ENCODE assay signal across 29 mouse cellular contexts in the genomic region with DNA sequence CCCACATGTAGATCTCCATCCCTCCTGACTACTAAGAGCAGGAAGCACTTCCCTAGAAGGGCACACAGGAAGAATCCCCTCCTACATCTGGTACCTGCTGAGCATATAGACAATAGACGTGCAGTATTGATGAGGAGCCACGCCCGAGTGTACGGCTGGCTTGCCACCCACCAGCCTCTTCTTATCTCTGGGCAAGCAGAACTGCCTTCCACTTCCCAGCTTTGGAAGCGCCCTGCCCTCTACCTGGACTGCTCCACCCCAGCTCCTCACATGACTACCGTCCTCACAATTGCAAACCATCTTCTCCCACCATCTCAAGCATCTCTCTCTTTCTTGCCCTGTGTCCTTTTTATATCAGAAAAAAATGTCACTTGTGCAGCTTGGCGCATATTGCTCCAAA. TPM values are rescaled to one million over a fixed set of nuclear protein-coding genes. Genes with fewer than 3 reads are reported as not detected.
DNase-seq lines count a peak whose midpoint lies in the region; ATAC-seq and TF ChIP-seq lines count a peak whose summit lies in the region.
"Had no signal": no experiment of that assay in that cellular context is flagged by ENCODE, and none has a peak within 500 bp of the region (broad histone marks: within the 10 kb centered on the region; RNA-seq: fewer than 3 reads in every experiment).

No protein-coding gene starts in this region.

- intact Hi-C loops in left cerebral cortex, adult 2 months (cut with DNase I): no loop called here

- H3K4me3 ChIP-seq in left cerebral cortex, adult 2 months: no peak overlapping the region
- no peak overlapping the region for H3K4me3 ChIP-seq in liver, embryonic 15.5 days (replicated peaks)
- H3K4me3 ChIP-seq in forebrain, embryonic 15.5 days: no peak overlapping the region
- H3K4me3 ChIP-seq in layer of hippocampus, adult 2 months: no peak overlapping the region
- H3K4me3 ChIP-seq: embryonic facial prominence, embryonic 12.5 days; embryonic facial prominence, embryonic 15.5 days; forebrain, embryonic 12.5 days; heart, adult 2 months; heart, embryonic 10.5 days; heart, embryonic 13.5 days had no signal

- no peak overlapping the region for H3K4me2 ChIP-seq in liver, embryonic 15.5 days
- H3K4me2 ChIP-seq in forebrain, embryonic 15.5 days (replicated peaks): no peak overlapping the region
- H3K4me2 ChIP-seq: embryonic facial prominence, embryonic 12.5 days; embryonic facial prominence, embryonic 15.5 days; forebrain, embryonic 12.5 days; heart, embryonic 13.5 days; hindbrain, embryonic 14.5 days had no signal

- TF ChIP-seq CTCF in left cerebral cortex, adult 2 months (IDR thresholded peaks at IDR 0.05): no peak
- no peak for TF ChIP-seq CTCF in layer of hippocampus, adult 2 months (conservative IDR thresholded peaks at IDR 0.05)

- H3K9ac ChIP-seq in liver, embryonic 15.5 days: no peak overlapping the region
- H3K9ac ChIP-seq in forebrain, embryonic 15.5 days (replicated peaks): no peak overlapping the region
- H3K9ac ChIP-seq: embryonic facial prominence, embryonic 12.5 days; embryonic facial prominence, embryonic 15.5 days; forebrain, embryonic 12.5 days; heart, embryonic 13.5 days; hindbrain, embryonic 14.5 days had no signal

- no peaks in the 10 kb centered on the region for H3K27me3 ChIP-seq in liver, embryonic 15.5 days
- H3K27me3 ChIP-seq in forebrain, embryonic 15.5 days: no peaks in the 10 kb centered on the region
- H3K27me3 ChIP-seq: CH12.LX; embryonic facial prominence, embryonic 12.5 days; embryonic facial prominence, embryonic 15.5 days; forebrain, embryonic 12.5 days; heart, embryonic 13.5 days; Patski had no signal

- WGBS in liver, embryonic 15.5 days (ENCODE audit: insufficient replicate concordance): 39% methylated on average over 7 of the region's 7 CpGs
- 89% methylated on average over 7 of the region's 7 CpGs for WGBS in forebrain, embryonic 15.5 days

- DNase-seq in left cerebral cortex, adult 2 months (ENCODE audit: extremely low spot score in 1 of 2, low spot score in 2 of 2): no peak
- no peak for DNase-seq in left cerebral cortex, adult 18-20 months (ENCODE audit: low spot score in 2 of 2)
- peak; percentile 16 for DNase-seq in c-Kit-positive CD71-positive TER-119-negative erythroid progenitor cells, embryonic 14.5 days (ENCODE audit: low read depth)
- DNase-seq in layer of hippocampus, adult 2 months (ENCODE audit: low spot score in 2 of 2): no peak
- DNase-seq in kidney, postnatal 10 days: no peak
- DNase-seq: adrenal gland, postnatal 10 days; adrenal gland, postnatal 36 days; B cell, adult 2 months; cerebellum, adult 11-12 months; cerebellum, adult 9-10 months; cerebellum, postnatal 14 days; gastrocnemius, postnatal 10 days; gastrocnemius, postnatal 36 days; heart, adult 2 months; heart, postnatal 14 days; heart, postnatal 4 days had no signal

- ATAC-seq in erythroid progenitor cell, adult 5-6 weeks (replicated peaks; ENCODE audit: low FRiP score, poor library complexity, severe bottlenecking): peak; percentile 82
- ATAC-seq in liver, embryonic 15.5 days (ENCODE audit: insufficient read depth): peak; percentile 67; the same call in 1 of the 2 replicates
- no peak for ATAC-seq in forebrain, embryonic 15.5 days (replicated peaks)
- ATAC-seq: forebrain, embryonic 16.5 days; hindbrain, postnatal 0 days; Patski had no signal

- 0 out of 2 replicates have a peak overlapping the region, but pooled peaks have one; percentile 7 for H3K27ac ChIP-seq in left cerebral cortex, adult 2 months
- no peak overlapping the region for H3K27ac ChIP-seq in liver, embryonic 15.5 days (replicated peaks)
- H3K27ac ChIP-seq in forebrain, embryonic 15.5 days (replicated peaks): no peak overlapping the region
- no peak overlapping the region; the same call in 1 of the 2 replicates for H3K27ac ChIP-seq in layer of hippocampus, adult 2 months
- H3K27ac ChIP-seq: embryonic facial prominence, embryonic 12.5 days; embryonic facial prominence, embryonic 15.5 days; forebrain, embryonic 12.5 days; heart, adult 2 months; heart, embryonic 10.5 days; heart, embryonic 13.5 days; hindbrain, embryonic 14.5 days; hindbrain, postnatal 0 days had no signal

- H3K9me3 ChIP-seq in liver, embryonic 15.5 days (replicated peaks): no peaks in the 10 kb centered on the region
- no peaks in the 10 kb centered on the region for H3K9me3 ChIP-seq in forebrain, embryonic 15.5 days
- H3K9me3 ChIP-seq: embryonic facial prominence, embryonic 12.5 days; embryonic facial prominence, embryonic 15.5 days had no signal

- peaks cover 58% of the 10 kb centered on the region for H3K36me3 ChIP-seq in liver, embryonic 15.5 days (replicated peaks)
- peaks cover 53% of the 10 kb centered on the region for H3K36me3 ChIP-seq in forebrain, embryonic 15.5 days

- peaks cover 14% of the 10 kb centered on the region for H3K4me1 ChIP-seq in liver, embryonic 15.5 days (replicated peaks)
- H3K4me1 ChIP-seq in forebrain, embryonic 15.5 days: no peaks in the 10 kb centered on the region
- H3K4me1 ChIP-seq: embryonic facial prominence, embryonic 12.5 days; embryonic facial prominence, embryonic 15.5 days; forebrain, embryonic 12.5 days; heart, embryonic 10.5 days had no signal

RNA-seq across cellular contexts. Expression of gene Mphosph9, which starts 10.1 kb away (rescaled TPM):
- total RNA-seq in left cerebral cortex, adult 2 months (2021): 10 to 100 TPM; 20.9 to 23.1 TPM
- total RNA-seq in left cerebral cortex, adult 18-20 months (2021): 10 to 100 TPM; 13.8 to 22.5 TPM
- total RNA-seq in erythroid progenitor cell, adult 5-6 weeks (2015; ENCODE audit: low replicate concordance): 39.0 and 47.6 TPM in 2 replicates
- 54.2 and 56.6 TPM in 2 replicates for total RNA-seq in erythroid progenitor cell, adult 5-6 weeks (2017; ENCODE audit: low replicate concordance)
- 4.9 and 5.0 TPM in 2 replicates for polyA plus RNA-seq in liver, embryonic 15.5 days (2015; fragmentation: Nextera tagmentation; extraction: Ambion mirVana)
- polyA plus RNA-seq in forebrain, embryonic 15.5 days (2015; fragmentation: Nextera tagmentation; extraction: Ambion mirVana): 16.4 and 17.6 TPM in 2 replicates
- total RNA-seq in layer of hippocampus, adult 2 months (2021): 10 to 100 TPM; 18.9 to 19.3 TPM

RNA-seq across cellular contexts. Expression of gene 2810006K23Rik, which starts 10.2 kb away (rescaled TPM):
- 10 to 100 TPM; 13.2 to 13.6 TPM for total RNA-seq in left cerebral cortex, adult 2 months (2021)
- total RNA-seq in left cerebral cortex, adult 18-20 months (2021): 10 to 100 TPM; 14.0 TPM
- total RNA-seq in erythroid progenitor cell, adult 5-6 weeks (2015; ENCODE audit: low replicate concordance): 2.9 and 8.4 TPM in 2 replicates
- 5.1 and 6.2 TPM in 2 replicates for total RNA-seq in erythroid progenitor cell, adult 5-6 weeks (2017; ENCODE audit: low replicate concordance)
- 5.9 and 6.4 TPM in 2 replicates for polyA plus RNA-seq in liver, embryonic 15.5 days (2015; fragmentation: Nextera tagmentation; extraction: Ambion mirVana)
- polyA plus RNA-seq in forebrain, embryonic 15.5 days (2015; fragmentation: Nextera tagmentation; extraction: Ambion mirVana): 19.0 and 22.6 TPM in 2 replicates
- 10 to 100 TPM; 14.5 to 15.4 TPM for total RNA-seq in layer of hippocampus, adult 2 months (2021)

RNA-seq across cellular contexts. Expression of gene Cdk2ap1, which starts 45.2 kb away (rescaled TPM):
- total RNA-seq in left cerebral cortex, adult 2 months (2021): 100 to 1,000 TPM; 163 to 170 TPM
- 100 to 1,000 TPM; 162 to 168 TPM for total RNA-seq in left cerebral cortex, adult 18-20 months (2021)
- 80.5 and 89.0 TPM in 2 replicates for total RNA-seq in erythroid progenitor cell, adult 5-6 weeks (2015; ENCODE audit: low replicate concordance)
- total RNA-seq in erythroid progenitor cell, adult 5-6 weeks (2017; ENCODE audit: low replicate concordance): 70.8 and 92.4 TPM in 2 replicates
- 31.1 and 51.4 TPM in 2 replicates for polyA plus RNA-seq in liver, embryonic 15.5 days (2015; fragmentation: Nextera tagmentation; extraction: Ambion mirVana)
- polyA plus RNA-seq in forebrain, embryonic 15.5 days (2015; fragmentation: Nextera tagmentation; extraction: Ambion mirVana): 85.6 and 193 TPM in 2 replicates
- total RNA-seq in layer of hippocampus, adult 2 months (2021): 10 to 100 TPM; 83.6 TPM
